Mouse (Mus musculus): ENCODE data around the gene Zp3r.
"Not testable (repeated sequence)": the region's sequence is repeated elsewhere in the genome, so short reads cannot be mapped to it uniquely, and the experiment has no call there.

Gene Zp3r

DNA sequence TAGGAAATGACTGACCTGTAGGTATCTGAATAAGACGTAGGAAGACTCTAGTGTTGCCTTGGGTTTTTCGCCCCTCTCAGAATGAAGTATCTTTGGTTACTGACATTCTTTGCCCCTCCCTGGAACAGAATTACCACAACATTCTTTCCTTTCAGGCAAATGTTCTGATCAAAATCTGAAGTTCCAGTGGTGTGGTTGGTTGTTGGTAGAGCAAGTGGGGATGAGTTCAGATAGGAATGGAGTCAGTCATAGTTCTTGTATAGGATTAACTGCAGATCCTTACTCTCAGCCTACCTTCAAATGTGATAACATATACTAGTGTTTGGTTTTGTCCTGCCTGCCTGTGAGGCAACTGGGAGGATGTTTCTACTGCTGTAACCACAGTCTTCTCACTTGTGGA lies at the start of gene Zp3r:
Zp3r (minus strand) TSS at position 101 of the 400 bp plus-strand sequence.
- DNase-seq (ENCODE audit: low spot score in 2 of 2): no peak

DNA sequence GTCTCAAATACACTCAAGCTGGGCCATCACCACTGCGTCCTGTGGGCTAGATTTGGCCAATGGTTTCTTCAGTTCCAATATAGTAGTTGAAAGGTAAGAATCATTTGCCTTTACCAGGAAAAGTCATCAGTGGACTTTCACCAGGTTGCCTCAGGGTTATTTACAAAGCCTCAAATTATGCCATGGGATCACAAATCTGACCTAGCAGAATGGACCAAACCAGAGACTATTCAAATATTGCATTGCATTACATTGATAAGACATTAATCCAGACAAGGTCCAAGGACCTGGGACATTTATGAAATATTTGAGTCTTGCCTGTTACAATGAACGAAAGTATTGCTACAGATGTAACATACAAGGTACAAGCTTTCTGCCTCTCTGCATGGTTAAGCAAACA lies 49.1 kb upstream of the Zp3r start:
- no peak for DNase-seq (ENCODE audit: low spot score in 2 of 2)

DNA sequence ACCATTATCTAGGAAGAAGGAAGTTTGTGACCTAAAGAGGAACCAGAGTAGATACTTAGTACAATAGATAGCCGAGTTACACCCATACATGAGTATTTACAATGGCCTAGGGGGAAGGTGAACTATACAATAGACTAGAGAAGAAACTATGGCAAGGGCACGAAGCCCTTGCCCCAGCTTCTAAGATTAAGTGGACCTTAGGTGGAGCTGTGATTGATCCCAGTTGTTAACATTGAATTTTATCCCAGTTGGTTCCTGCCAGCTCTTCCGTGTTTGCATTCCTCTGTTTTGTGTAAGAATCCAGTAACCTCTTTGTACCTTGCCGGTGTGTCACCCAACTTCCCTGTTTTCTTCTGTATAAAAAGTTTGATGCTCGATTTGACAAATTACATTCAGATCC lies 34.2 kb upstream of the Zp3r start:
- DNase-seq (ENCODE audit: low spot score in 2 of 2): not testable (repeated sequence)

DNA sequence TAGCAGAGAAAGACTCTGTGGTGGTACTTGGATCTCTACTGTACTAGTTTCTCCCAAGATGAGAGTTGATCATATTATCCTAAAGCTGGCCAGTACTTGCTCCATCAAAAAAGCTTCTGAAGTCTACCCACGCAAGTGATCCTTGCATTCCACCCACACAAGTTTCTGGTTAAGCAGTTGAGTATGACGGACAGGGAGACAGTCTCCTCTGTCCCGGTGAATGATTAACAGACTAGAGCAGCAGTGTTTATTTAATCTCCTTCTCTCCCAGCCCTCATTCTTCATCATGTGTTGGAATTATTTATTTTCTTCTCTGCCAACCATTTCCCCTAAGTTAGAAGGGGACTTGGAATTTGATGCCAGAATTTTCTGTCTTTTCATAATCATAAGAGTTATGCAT lies 32.0 kb upstream of the Zp3r start, which contains the start of gene C4bp:
C4bp (minus strand) TSS at position 179 of the 400 bp plus-strand sequence.
- no peak for DNase-seq (ENCODE audit: low spot score in 2 of 2)

DNA sequence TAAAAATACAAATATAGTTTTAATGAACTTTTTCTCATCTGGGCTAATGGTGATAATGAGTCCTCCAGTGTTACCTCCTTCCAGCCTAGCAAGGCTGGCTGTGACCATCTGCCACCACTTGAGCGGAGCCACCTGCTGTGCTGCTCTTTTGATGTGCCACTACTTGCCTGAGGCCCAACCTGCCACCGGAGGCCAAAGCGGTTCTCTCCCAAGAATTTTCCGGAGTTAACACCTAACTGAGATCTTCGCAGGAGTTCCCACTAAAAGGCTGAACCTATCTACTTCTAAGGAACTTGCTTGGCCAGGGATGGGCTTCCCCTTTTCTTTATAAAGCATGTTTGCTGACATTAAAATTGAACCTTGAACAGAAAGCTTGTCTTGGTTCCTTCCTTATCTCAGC lies 30.2 kb upstream of the Zp3r start:
- DNase-seq (ENCODE audit: low spot score in 2 of 2): not testable (repeated sequence)

DNA sequence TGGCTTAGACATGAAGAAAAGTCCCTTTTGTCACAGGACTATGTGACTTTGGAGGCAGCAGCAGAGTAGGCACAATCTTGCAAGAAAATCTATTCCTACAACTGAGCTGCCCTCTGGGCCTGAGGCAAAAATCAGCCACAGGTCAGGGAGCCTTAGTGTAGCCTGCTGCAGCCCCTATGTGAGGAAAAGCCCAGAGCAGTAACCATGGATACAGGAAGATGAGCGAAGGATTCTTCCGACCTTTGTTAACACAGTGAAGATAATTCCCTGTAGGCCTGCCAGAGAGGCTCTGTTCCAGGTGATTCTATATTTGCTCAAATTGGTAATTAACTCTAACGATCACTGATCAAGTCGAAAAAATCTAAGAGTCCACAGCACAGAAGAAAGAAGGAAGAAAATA lies 14.7 kb upstream of the Zp3r start:
- DNase-seq (ENCODE audit: low spot score in 2 of 2): no peak

DNA sequence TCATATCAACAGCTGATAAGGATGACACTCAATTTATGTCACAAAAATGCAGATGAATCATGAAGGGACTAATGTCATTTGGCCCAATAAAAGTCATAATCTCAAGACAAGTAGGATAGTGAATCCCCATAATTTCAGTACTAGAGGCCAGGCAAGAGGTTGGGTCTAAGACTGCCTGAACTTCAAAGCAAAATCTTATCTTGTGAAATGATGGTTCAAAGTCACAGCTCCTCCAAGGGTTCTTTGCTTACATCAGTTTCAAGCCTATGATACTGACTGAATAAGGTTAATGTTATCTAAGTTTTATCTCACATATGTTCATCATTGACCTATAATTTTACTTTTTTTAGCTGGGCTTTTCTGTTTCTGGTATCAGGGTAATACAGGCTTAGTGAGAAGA lies 11.5 kb upstream of the Zp3r start:
- DNase-seq (ENCODE audit: low spot score in 2 of 2): no peak

DNA sequence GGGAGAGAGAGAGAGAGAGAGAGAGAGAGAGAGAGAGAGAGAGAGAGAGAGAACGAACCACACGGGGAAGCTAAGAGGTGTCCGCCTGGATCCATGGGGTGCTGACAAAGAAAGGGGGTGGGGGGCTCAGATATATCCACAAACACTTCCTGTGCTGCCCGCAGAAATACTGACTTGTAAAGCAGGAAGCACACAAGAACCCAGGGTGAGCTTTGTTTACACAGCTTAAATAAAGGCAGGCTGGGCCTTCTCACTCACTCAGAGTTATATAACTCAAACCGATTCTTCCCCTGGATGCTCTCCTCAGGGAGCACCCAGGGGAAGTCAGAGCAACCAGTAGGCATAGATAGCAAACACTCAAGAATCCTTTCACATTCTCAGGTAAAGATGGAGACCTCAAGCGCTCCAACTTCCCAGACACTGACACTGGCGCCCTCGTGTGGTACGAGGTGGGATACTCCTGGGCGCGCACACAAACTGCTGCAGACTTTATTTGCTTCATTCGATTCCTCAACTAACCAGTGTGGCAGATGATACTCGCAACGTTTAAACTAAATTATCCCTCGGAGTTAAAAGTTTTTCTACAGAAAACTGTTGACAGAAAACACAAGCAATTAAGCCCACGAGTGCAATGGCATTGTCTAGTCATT lies 4.5 kb upstream of the Zp3r start:
- peak; percentile 67 to 85 for DNase-seq (ENCODE audit: low spot score in 2 of 2)

DNA sequence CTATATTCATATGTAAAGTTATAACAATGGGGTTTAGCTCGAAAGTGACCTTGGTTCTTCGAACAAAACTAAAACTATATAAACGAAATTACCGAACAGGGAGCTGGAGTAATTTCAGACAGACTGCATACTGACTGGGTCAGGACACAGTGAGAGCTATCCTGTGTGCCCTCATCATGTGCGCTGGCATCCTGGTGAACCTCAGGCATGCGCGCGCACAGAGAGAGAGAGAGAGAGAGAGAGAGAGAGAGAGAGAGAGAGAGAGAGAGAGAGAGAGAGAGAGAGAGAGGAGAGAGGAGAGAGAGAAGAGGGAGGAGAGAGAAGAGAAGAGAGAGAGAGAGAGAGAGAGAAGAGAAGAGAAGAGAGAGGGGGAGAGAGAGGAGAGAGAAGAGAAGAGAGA lies 3.9 kb upstream of the Zp3r start:
- DNase-seq (ENCODE audit: low spot score in 2 of 2): peak in 1 of 2 experiments; percentile 29

DNA sequence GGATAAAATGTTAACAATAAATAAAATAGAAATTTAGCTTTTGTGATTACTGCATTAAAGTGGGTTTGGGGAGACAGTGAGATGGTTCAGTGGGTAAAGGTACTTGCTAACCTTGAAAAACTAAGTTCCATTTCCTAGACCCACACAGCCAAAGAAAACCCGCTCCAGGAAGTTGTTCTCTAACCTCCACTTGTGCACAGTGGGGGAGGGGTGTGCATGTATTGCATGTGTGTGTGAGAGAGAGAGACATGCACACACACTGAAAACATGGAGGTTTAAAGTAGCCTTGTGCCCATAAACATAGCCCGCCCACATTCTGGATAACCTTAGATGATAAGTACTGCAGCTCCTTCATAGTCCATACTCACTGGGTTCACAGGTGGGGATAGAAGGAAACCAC lies 33.1 kb downstream of the Zp3r start:
- peak in 1 of 2 experiments; percentile 16 for DNase-seq (ENCODE audit: low spot score in 2 of 2)

DNA sequence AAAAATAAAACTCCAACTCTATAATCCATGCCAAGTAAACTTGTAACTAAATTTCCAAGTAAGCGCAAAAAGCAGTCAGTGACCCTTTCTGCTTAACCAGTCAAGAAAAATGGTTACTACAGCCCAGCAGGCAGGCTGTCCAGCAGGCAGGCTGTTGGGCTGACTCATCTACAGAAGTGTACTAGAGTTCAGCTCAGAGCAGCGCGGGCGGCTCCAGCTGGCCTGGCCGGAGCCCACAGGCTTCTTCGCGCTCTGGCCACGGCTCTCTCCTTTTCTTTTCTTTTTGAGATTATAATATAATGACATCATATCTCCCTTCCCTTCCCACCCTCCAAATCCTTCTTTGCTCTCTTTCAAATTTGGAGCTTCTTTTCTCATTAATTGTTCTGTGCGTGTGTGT lies 40.8 kb downstream of the Zp3r start:
- no peak for DNase-seq (ENCODE audit: low spot score in 2 of 2)

DNA sequence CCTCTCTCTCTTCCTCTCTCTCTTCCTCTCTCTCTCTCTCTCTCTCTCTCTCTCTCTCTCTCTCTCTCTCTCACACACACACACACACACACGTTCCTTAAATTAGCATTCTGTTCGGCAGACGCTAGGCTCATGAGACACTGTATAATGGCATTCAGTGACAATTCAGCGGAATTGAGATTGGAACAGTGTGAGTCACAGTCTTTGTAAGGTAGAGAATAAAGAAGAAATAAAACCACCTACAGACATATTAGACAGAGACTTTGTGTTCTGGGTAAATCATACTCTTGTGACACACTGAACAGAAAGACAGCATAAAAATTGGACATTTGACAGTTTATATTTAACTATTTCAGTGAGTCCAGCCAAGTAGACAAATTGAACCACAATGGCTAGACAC lies 53.0 kb downstream of the Zp3r start:
- DNase-seq (ENCODE audit: low spot score in 2 of 2): no peak

DNA sequence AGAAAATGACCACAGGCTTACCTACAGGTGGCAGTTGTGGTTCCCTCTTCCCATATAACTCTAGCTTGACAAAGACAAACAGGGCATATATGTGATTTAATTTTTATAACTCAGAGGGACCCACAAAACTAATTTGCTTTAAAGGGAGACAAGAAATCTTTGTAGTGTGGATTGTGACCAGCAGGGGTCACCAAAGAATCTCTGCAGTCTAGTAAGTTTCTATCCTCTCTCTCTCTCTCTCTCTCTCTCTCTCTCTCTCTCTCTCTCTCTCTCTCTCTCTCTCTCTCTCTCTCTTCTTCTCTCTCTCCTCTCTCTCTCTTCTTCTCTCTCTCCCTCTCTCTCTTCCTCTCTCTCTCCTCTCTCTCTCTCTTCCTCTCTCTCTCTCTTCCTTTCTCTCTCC lies 53.5 kb downstream of the Zp3r start:
- peak in 1 of 2 experiments; percentile 69 for DNase-seq (ENCODE audit: low spot score in 2 of 2)

DNA sequence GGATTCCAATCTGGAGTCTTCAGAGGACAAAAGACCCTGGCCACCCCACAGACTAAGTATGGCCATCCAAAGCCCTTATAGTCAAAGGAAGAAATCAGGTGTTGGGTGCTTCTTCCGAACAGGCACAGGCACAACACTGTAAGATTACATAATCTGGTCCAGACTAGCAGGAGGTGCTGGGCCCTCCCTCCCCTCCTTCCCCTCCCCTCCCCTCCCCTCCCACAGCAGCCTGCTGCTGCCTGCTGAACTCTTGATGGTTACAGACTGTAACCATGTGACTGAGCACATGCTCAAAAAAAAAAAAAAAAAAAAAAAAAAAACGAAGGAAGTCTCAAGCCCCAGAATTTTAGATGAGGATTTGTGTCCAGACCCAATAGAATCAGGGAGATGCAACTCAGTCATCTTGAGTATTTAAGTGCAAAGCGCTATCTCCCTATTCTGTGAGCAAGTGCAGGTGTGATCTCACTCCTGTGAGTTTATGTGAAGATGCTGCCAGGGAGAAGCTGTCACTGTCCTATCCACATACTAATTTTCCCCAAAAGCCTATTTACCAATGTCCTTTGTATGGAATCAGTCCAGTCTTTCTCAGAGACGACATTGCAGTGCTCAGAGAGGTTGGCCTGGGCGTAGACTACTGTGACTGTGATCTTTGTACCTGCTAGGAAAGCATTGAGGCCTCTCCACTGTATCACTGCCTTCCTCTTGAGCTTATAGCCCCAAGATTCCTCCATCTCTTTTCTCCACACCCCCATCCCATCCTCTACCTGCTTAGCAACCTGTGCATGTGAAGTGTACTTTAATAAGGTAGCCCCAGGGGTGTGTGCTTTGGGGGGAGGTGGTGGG lies 77.8 kb downstream of the Zp3r start:
- no peak for DNase-seq (ENCODE audit: low spot score in 2 of 2)

DNA sequence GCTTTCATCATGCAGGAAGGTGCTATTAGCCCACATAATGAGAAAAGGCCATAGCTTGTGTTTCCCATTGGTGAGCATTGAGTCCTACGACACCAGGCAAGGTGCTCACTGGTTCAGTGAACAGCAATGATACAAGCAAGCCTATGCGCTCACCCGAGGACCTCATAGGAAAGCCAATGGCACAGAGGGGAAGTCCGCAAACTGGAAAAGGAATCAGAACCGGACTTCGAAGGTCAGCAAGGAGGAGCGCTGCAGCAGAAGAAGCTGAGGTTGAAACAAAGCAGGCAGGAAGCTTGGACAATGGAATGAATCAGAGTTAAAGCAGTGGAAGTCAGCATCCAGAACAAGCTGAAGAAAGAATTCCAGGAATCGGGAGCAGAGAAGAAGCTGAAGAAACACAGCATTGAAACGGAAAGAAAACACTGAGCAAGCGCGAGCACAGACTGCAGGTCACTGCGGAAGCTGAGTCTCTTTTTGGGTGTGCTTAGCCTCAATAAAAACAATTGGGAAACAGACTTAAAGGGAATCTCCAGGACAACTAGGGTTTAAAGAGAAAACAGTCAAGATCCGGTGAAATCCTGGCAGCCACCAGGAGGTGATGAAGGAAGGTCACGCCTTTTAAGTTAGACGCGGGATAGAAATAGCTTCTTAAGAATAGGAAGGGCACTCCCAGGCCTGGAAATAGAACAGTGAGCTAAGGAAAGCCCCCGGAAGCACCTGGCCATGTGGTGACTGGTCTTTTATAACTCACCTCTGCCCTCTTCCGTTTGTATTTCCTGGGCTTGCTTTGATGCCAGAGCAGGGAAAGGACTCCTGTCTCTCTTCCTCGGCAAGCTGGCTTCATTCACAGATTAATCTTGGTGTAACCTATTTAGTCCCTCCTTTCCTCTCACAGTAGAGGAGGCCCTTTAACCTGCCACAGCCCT lies 78.9 kb downstream of the Zp3r start:
- peak; percentile 22 to 58 for DNase-seq (ENCODE audit: low spot score in 2 of 2)

DNA sequence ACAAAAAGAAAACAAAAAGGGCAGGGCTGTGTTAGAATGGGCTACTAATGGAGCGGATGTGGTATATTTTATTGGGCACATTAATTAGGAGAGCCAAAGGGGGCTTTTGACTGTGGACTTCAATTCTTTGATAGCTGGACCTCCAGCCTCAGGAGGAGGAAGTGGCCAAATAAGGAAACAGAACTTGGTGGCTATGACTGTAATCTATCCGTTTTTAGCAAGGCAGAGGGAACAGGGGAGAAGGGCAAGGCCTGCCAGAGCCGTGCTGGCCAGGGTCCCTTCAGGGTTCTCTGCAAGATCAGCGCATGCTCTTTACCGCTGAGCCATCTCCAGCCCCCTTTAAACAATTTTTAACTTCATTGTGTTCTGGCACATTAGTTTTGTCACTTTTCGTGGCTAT lies 79.7 kb downstream of the Zp3r start:
- DNase-seq (ENCODE audit: low spot score in 2 of 2): no peak

DNA sequence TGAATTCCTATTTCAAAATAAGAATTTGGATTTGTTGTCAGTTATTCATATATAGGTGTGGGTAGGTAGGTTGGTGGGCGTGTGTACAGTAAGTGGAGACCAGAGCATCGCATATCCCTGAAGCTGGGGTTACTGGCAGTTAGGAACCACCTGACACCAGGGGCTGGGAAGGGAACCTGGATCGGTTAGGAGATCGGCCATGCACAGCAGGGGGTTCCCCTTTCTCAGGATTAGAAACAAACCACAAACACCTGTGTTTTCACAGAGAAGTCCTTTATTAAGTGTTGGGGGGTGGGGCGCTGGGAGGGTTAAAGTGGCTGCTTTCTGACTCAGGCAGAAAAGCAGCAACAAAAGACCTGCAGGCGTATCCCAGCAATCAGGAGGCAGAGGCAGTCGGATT lies 80.3 kb downstream of the Zp3r start:
- peak in 1 of 2 experiments; percentile 64 for DNase-seq (ENCODE audit: low spot score in 2 of 2)

DNA sequence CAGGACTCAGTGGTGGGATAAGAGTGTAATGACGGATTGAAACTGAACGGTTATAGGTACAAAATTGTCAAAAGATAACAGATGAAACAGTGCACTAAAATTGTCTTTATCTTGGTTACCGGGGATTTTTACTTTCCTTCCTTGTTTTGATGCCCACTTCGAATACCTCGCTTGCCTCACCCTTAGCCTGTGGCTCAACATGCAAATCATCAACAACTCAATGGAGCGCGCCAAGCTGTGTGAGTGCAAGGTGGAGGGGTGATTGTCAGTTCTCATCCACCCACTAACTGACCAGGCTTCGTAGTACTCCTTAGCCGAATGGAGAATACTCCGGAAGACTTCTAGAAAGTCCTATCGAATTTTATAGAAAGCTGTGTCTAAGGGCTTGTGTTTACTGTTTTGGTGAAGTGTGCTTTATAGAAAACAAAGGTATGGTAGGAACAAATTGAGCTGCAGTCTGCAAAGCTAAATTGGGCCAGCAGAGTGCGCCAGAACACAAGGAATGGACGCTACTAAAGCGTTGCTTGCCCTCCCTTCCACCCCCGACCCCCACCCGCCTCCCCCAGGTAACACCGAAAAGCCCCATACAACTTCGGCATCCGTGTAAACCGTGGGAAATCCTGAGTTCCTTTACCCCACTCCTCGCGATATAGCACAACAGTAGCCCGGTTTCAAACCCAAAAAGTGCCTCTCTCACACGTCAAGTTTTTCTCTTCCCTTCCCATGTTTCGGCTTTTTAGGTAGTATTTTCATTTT lies 81.6 kb downstream of the Zp3r start:
- peak; percentile 56 to 86 for DNase-seq (ENCODE audit: low spot score in 2 of 2)
